Mouse (Mus musculus) small intestine, adult 2 months (tissue): ENCODE measurements around the gene P2rx4.

Experiments
- CTCF ChIP-seq: fragments of 200-500 bp; IDR thresholded peaks from 2 replicates; pipeline ENCODE4 v1.5.1; 2012; ENCODE audit warnings: low read depth, mild to moderate bottlenecking, control low read depth, inconsistent platforms, low read length, moderate library complexity, mixed read lengths; ENCODE audit not compliant: insufficient replicate concordance, insufficient read length; ENCODE audit errors: extremely low read depth
- POLR2A ChIP-seq: fragments of 200-500 bp; IDR thresholded peaks from 2 replicates; pipeline ENCODE4 v1.6.1; 2012; ENCODE audit warnings: low read depth, mild to moderate bottlenecking, control low read depth, inconsistent platforms, low read length, moderate library complexity

DNA sequence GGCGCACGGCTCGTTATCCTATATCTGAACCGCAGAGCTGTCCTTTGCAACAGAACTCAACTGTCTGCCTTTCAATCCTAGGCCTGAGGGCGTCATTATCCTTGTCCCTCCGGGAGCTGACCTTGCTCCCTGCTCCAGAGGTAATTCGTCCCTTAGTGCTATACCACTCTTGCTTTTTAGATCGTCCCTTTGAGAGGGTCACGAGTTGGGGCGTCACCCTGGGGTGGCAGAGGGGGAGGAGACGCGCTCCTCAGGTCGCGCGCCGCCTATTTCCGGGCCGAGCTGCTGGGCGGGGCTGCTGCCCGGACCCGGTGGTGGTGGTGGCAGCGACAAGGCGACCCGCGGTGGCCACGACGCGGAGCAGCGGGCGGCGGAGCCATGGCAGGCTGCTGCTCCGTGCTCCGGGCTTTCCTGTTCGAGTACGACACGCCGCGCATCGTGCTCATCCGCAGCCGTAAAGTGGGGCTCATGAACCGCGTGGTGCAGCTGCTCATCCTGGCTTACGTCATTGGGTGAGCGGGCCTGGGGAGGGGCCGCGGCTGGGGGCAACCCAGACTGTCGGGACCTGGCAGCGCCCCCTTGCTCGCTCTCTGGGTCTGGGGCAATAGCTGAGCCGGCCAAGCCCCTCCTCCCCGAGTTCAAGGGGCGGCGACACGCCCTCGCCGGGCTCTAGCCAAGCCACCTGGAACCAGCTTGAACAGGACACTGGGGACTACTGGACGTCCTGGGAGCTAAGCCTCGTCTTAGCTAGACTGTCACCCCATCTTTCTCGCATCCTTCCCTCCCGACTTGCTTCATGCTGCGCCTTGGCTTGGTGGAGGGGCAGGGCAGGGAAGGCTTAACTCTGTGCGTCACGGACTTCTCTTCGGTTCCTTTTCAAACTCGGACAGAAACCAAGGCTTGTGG, at the start of gene P2rx4:
- TF ChIP-seq CTCF, result 0 out of 2 replicates have a peak, but pooled peaks have one; percentile 5
- peak; percentile 68 for TF ChIP-seq POLR2A
